12 mouse cellular contexts compared by ENCODE assay signal in the genomic region with DNA sequence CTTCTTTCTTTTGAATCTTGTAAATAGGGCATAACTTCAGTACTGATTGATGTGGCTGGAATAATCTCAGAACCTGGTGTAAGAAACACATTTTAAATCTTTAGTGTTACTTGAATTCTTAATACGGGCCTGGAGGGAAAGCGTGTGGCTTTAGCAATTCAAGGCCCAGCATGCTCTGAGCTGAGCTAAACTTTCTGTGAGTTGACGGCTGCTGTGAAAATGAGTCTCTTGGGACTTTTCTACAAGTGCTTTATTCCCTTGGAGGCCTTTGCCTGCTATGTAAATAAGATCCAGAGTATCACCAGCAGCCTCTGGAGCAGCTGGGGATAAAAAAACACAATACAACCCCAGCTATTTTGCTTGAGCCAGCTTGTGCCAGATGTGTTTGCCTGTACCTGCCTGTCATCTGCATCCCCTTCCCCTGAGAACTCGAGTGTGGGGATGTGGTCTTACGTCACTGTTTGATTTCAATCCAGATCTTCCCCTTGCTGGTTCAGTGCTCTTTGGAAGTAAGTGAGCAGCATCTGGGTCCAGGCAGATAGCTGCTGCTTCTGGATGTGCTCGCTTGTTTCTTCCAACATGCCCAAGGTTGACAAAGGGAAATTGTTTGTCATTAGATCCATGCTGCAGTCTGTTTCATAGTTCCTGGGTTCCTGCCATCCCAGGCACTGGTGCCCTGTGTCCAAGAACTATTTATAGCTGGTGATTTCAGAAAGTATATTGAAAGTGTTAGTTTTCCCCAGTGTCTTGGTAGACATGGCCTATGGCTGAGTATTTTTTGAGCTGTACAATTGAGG.
DNase-seq lines count a peak whose midpoint lies in the region; ATAC-seq lines count a peak whose summit lies in the region.
"Had no signal": no experiment of that assay in that cellular context is flagged by ENCODE, and none has a peak within 500 bp of the region (broad histone marks: within the 10 kb centered on the region; RNA-seq: fewer than 3 reads in every experiment).

No protein-coding gene starts in this region.

- H3K4me2 ChIP-seq in heart, embryonic 15.5 days = no peak overlapping the region
- H3K4me2 ChIP-seq: intestine, embryonic 15.5 days; lung, embryonic 15.5 days had no signal

- peak; percentile 47 to 55 for DNase-seq in gastrocnemius, adult 8-10 months (ENCODE audit: low spot score in 2 of 2)
- DNase-seq in gastrocnemius, postnatal 4 days (ENCODE audit: low spot score in 2 of 2) = no peak
- peak; percentile 30 for DNase-seq in 3T3-L1 (ENCODE audit: low read depth, low spot score)
- DNase-seq in adrenal gland, postnatal 14 days = peak; percentile 46
- DNase-seq in left cerebral cortex, adult 8-10 months (ENCODE audit: low spot score in 2 of 2) = no peak
- DNase-seq in frontal cortex, postnatal 14 days (ENCODE audit: low spot score in 2 of 2) = no peak
- DNase-seq in c-Kit-positive CD71-positive TER-119-positive erythroid progenitor cells, embryonic 14.5 days (ENCODE audit: low spot score) = no peak
- DNase-seq: thymus, adult 2 months had no signal

- no peaks in the 10 kb centered on the region for H3K27me3 ChIP-seq in heart, embryonic 15.5 days
- H3K27me3 ChIP-seq: CH12.LX; intestine, embryonic 15.5 days; lung, embryonic 15.5 days had no signal

- H3K27ac ChIP-seq in heart, embryonic 15.5 days = peak overlapping the region; percentile 70
- H3K27ac ChIP-seq: intestine, embryonic 15.5 days; lung, embryonic 15.5 days had no signal

- H3K36me3 ChIP-seq in heart, embryonic 15.5 days = no peaks in the 10 kb centered on the region

- 62% methylated on average over 6 of the region's 6 CpGs for WGBS in heart, embryonic 15.5 days

- no peak overlapping the region for H3K4me3 ChIP-seq in heart, embryonic 15.5 days
- H3K4me3 ChIP-seq: intestine, embryonic 15.5 days; lung, embryonic 15.5 days had no signal

- no peak overlapping the region for H3K9ac ChIP-seq in heart, embryonic 15.5 days
- H3K9ac ChIP-seq: intestine, embryonic 15.5 days; lung, embryonic 15.5 days had no signal

- H3K9me3 ChIP-seq in heart, embryonic 15.5 days (replicated peaks) = no peaks in the 10 kb centered on the region
- H3K9me3 ChIP-seq: intestine, embryonic 15.5 days; lung, embryonic 15.5 days had no signal

- H3K4me1 ChIP-seq in heart, embryonic 15.5 days (replicated peaks) = peaks cover 6% of the 10 kb centered on the region
- H3K4me1 ChIP-seq: intestine, embryonic 15.5 days; lung, embryonic 15.5 days had no signal

- ATAC-seq in heart, embryonic 15.5 days (replicated peaks; ENCODE audit: insufficient number of reproducible peaks, insufficient read depth, low FRiP score, low read depth) = no peak
- ATAC-seq: intestine, embryonic 15.5 days had no signal

Comparison
In these comparisons a context has a peak if more than half of its experiments do, and no peak if none do; other contexts are left out.
1. DNase-seq: peak in gastrocnemius, adult 8-10 months (2 of 2), 3T3-L1 (single experiment) and adrenal gland, postnatal 14 days (single experiment); none in gastrocnemius, postnatal 4 days (0 of 2), left cerebral cortex, adult 8-10 months (0 of 2), frontal cortex, postnatal 14 days (0 of 2) and c-Kit-positive CD71-positive TER-119-positive erythroid progenitor cells, embryonic 14.5 days (single experiment).